In genomic region chr10:127516576-127517260, GRCm38 (mm10) we compare ENCODE assay signal across 8 mouse cellular contexts. TPM values are rescaled to one million over a fixed set of nuclear protein-coding genes. Genes with fewer than 3 reads are reported as not detected.
A peak's percentile ranks its signal among the peaks of the same experiment; 100 is the strongest.
DNase-seq lines count a peak whose midpoint lies in the region; ATAC-seq and TF ChIP-seq lines count a peak whose summit lies in the region.

No protein-coding gene starts in this region.

- H3K9me3 ChIP-seq in hindbrain, embryonic 10.5 days: 0 out of 2 replicates have a peak, but pooled peaks cover 5% of the 10 kb centered on the region
- H3K9me3 ChIP-seq in liver, embryonic 13.5 days (replicated peaks): no peaks in the 10 kb centered on the region
- no peaks in the 10 kb centered on the region for H3K9me3 ChIP-seq in stomach, embryonic 14.5 days (ENCODE audit: control insufficient read depth, low read depth, low read length)

- 6% methylated on average over 30 of the region's 30 CpGs for WGBS in hindbrain, embryonic 10.5 days
- 31% methylated on average over 30 of the region's 30 CpGs for WGBS in liver, embryonic 13.5 days (ENCODE audit: insufficient replicate concordance)
- 8% methylated on average over 30 of the region's 30 CpGs for WGBS in stomach, embryonic 14.5 days

- peaks cover 90% of the 10 kb centered on the region for H3K27me3 ChIP-seq in hindbrain, embryonic 10.5 days (ENCODE audit: insufficient read depth, poor library complexity, severe bottlenecking)
- peaks cover 63% of the 10 kb centered on the region for H3K27me3 ChIP-seq in liver, embryonic 13.5 days
- H3K27me3 ChIP-seq in stomach, embryonic 14.5 days (ENCODE audit: control insufficient read depth, insufficient read depth, low read length): peaks cover 11% of the 10 kb centered on the region; the same call in 1 of the 2 replicates

- H3K4me2 ChIP-seq in liver, embryonic 13.5 days: peak overlapping the region; percentile 49
- peak overlapping the region; percentile 31 for H3K4me2 ChIP-seq in stomach, embryonic 14.5 days (replicated peaks; ENCODE audit: low read depth, low read length)

- DNase-seq in adrenal gland, adult 2 months: peak; percentile 41
- DNase-seq in adrenal gland, adult 18-20 months (ENCODE audit: low spot score in 2 of 2): no peak
- peak; percentile 61 for DNase-seq in brain, embryonic 14.5 days (ENCODE audit: low read depth)
- DNase-seq in hindbrain, embryonic 10.5 days (ENCODE audit: low spot score): peak; percentile 59
- DNase-seq in liver, embryonic 13.5 days: peak; percentile 57
- no peak for DNase-seq in thymus, adult 18-20 months
- no peak for DNase-seq in layer of hippocampus, adult 9-11 months

- H3K4me3 ChIP-seq in hindbrain, embryonic 10.5 days: peak overlapping the region; percentile 40
- H3K4me3 ChIP-seq in liver, embryonic 13.5 days (replicated peaks): peak overlapping the region; percentile 0; the same call in 1 of the 2 replicates
- H3K4me3 ChIP-seq in stomach, embryonic 14.5 days (ENCODE audit: low read depth, low read length): peak overlapping the region; percentile 3; the same call in 1 of the 2 replicates

- H3K9ac ChIP-seq in liver, embryonic 13.5 days: peak overlapping the region; percentile 49; the same call in 1 of the 2 replicates
- H3K9ac ChIP-seq in stomach, embryonic 14.5 days (replicated peaks; ENCODE audit: low read depth, low read length): no peak overlapping the region

- ATAC-seq in liver, embryonic 13.5 days (ENCODE audit: low read depth): peak; percentile 47
- ATAC-seq in stomach, embryonic 14.5 days (ENCODE audit: insufficient number of reproducible peaks, insufficient read depth, low FRiP score, low read depth): peak; percentile 66

- TF ChIP-seq POLR2A in brain, embryonic 14.5 days (IDR thresholded peaks at IDR 0.05; ENCODE audit: borderline replicate concordance, extremely low read depth, insufficient read depth, insufficient read length, poor library complexity, severe bottlenecking): no peak

- H3K4me1 ChIP-seq in hindbrain, embryonic 10.5 days (replicated peaks): peaks cover 95% of the 10 kb centered on the region
- peaks cover 84% of the 10 kb centered on the region for H3K4me1 ChIP-seq in liver, embryonic 13.5 days (replicated peaks)
- H3K4me1 ChIP-seq in stomach, embryonic 14.5 days (ENCODE audit: control insufficient read depth, insufficient read depth, low read length): peaks cover 27% of the 10 kb centered on the region

- no peak for TF ChIP-seq CTCF in brain, embryonic 14.5 days (IDR thresholded peaks at IDR 0.05; ENCODE audit: borderline replicate concordance, extremely low read depth, insufficient read depth, insufficient read length)

- H3K27ac ChIP-seq in hindbrain, embryonic 10.5 days: peak overlapping the region; percentile 79
- H3K27ac ChIP-seq in liver, embryonic 13.5 days: 0 out of 2 replicates have a peak overlapping the region, but pooled peaks have one; percentile 23
- peak overlapping the region; percentile 62; the same call in 1 of the 2 replicates for H3K27ac ChIP-seq in stomach, embryonic 14.5 days (ENCODE audit: low read length)

- H3K36me3 ChIP-seq in hindbrain, embryonic 10.5 days: peaks cover 41% of the 10 kb centered on the region
- H3K36me3 ChIP-seq in liver, embryonic 13.5 days: peaks cover 42% of the 10 kb centered on the region
- peaks cover 15% of the 10 kb centered on the region; the same call in 1 of the 2 replicates for H3K36me3 ChIP-seq in stomach, embryonic 14.5 days (ENCODE audit: control insufficient read depth, insufficient read depth, low read length)

RNA-seq across cellular contexts. Expression of gene Ndufa4l2, which starts 2.0 kb away (rescaled TPM):
- total RNA-seq in adrenal gland, adult 2 months (2021): 10 to 100 TPM; 45.8 to 53.5 TPM
- polyA plus RNA-seq in adrenal gland, adult 2 months (2012; rRNA removed): 86.0 and 107 TPM in 2 replicates
- 10 to 100 TPM; 36.0 to 55.3 TPM for total RNA-seq in adrenal gland, adult 18-20 months (2021)
- 10.8 and 13.0 TPM in 2 replicates for polyA plus RNA-seq in brain, embryonic 14.5 days (2012; rRNA removed)
- polyA plus RNA-seq in hindbrain, embryonic 10.5 days (2016; fragmentation: Nextera tagmentation; extraction: Ambion mirVana): 8.1 and 10.5 TPM in 2 replicates
- 1.9 and 2.8 TPM in 2 replicates for polyA plus RNA-seq in liver, embryonic 13.5 days (2015; fragmentation: Nextera tagmentation; extraction: Ambion mirVana)
- 81.3 and 84.3 TPM in 2 replicates for polyA plus RNA-seq in stomach, embryonic 14.5 days (2014; fragmentation: Nextera tagmentation; extraction: Ambion mirVana)

RNA-seq across cellular contexts. Expression of gene Shmt2, which starts 5.5 kb away (rescaled TPM):
- total RNA-seq in adrenal gland, adult 2 months (2021): 10 to 100 TPM; 43.3 to 48.8 TPM
- 84.2 and 106 TPM in 2 replicates for polyA plus RNA-seq in adrenal gland, adult 2 months (2012; rRNA removed)
- 10 to 100 TPM; 38.6 to 46.5 TPM for total RNA-seq in adrenal gland, adult 18-20 months (2021)
- polyA plus RNA-seq in brain, embryonic 14.5 days (2012; rRNA removed): 80.8 and 100 TPM in 2 replicates
- polyA plus RNA-seq in hindbrain, embryonic 10.5 days (2016; fragmentation: Nextera tagmentation; extraction: Ambion mirVana): 103 and 118 TPM in 2 replicates
- 133 and 142 TPM in 2 replicates for polyA plus RNA-seq in liver, embryonic 13.5 days (2015; fragmentation: Nextera tagmentation; extraction: Ambion mirVana)
- 107 and 121 TPM in 2 replicates for polyA plus RNA-seq in stomach, embryonic 14.5 days (2014; fragmentation: Nextera tagmentation; extraction: Ambion mirVana)

RNA-seq across cellular contexts. Expression of gene Stac3, which starts 15.2 kb away (rescaled TPM):
- total RNA-seq in adrenal gland, adult 2 months (2021): 1 to 10 TPM in 1 of 2 experiments, under 1 TPM in 1; 0.93 to 1.8 TPM
- polyA plus RNA-seq in adrenal gland, adult 2 months (2012; rRNA removed): 1.5 and 2.5 TPM in 2 replicates
- 1 to 10 TPM; 1.1 to 1.9 TPM for total RNA-seq in adrenal gland, adult 18-20 months (2021)
- polyA plus RNA-seq in brain, embryonic 14.5 days (2012; rRNA removed): 6.8 and 9.8 TPM in 2 replicates
- polyA plus RNA-seq in hindbrain, embryonic 10.5 days (2016; fragmentation: Nextera tagmentation; extraction: Ambion mirVana): 0.72 and 1.5 TPM in 2 replicates
- polyA plus RNA-seq in liver, embryonic 13.5 days (2015; fragmentation: Nextera tagmentation; extraction: Ambion mirVana): 0.17 and 0.47 TPM in 2 replicates
- polyA plus RNA-seq in stomach, embryonic 14.5 days (2014; fragmentation: Nextera tagmentation; extraction: Ambion mirVana): 0.32 and 0.48 TPM in 2 replicates

RNA-seq across cellular contexts. Expression of gene Nxph4, which starts 17.6 kb away (rescaled TPM):
- 10 to 100 TPM in 1 of 2 experiments, 1 to 10 TPM in 1; 5.0 to 11.7 TPM for total RNA-seq in adrenal gland, adult 2 months (2021)
- polyA plus RNA-seq in adrenal gland, adult 2 months (2012; rRNA removed): 7.4 and 7.8 TPM in 2 replicates
- total RNA-seq in adrenal gland, adult 18-20 months (2021): 10 to 100 TPM in 1 of 2 experiments, 1 to 10 TPM in 1; 6.9 to 12.6 TPM
- 19.9 and 48.8 TPM in 2 replicates for polyA plus RNA-seq in brain, embryonic 14.5 days (2012; rRNA removed)
- polyA plus RNA-seq in hindbrain, embryonic 10.5 days (2016; fragmentation: Nextera tagmentation; extraction: Ambion mirVana): 23.1 and 70.9 TPM in 2 replicates
- 0.13 TPM in 2 replicates for polyA plus RNA-seq in liver, embryonic 13.5 days (2015; fragmentation: Nextera tagmentation; extraction: Ambion mirVana)
- polyA plus RNA-seq in stomach, embryonic 14.5 days (2014; fragmentation: Nextera tagmentation; extraction: Ambion mirVana): 3.8 and 4.8 TPM in 2 replicates

Comparison
In these comparisons a context has a peak if more than half of its experiments do, and no peak if none do; other contexts are left out.
1. DNase-seq: peak in adrenal gland, adult 2 months (single experiment), brain, embryonic 14.5 days (single experiment), hindbrain, embryonic 10.5 days (single experiment) and liver, embryonic 13.5 days (single experiment); none in adrenal gland, adult 18-20 months (0 of 2), thymus, adult 18-20 months (0 of 2) and layer of hippocampus, adult 9-11 months (single experiment).
2. H3K27ac ChIP-seq: peak in every context shown above with its lines; median percentile 79 in hindbrain, embryonic 10.5 days; 62 in stomach, embryonic 14.5 days; 23 in liver, embryonic 13.5 days.
3. Peak in every context shown above with its lines, with median percentiles within 50 percentile points of each other: H3K4me3 ChIP-seq.